Mouse (Mus musculus) cerebellum, adult 2 months (tissue): ENCODE measurements at regions not wholly inside any gene's neighbourhood (a gene's known extent, or its start where the extent isn't known, plus 50 kb on each side); places are given as distances from the start of the nearest gene placed in this dataset.

Source experiments
- CTCF ChIP-seq: fragments of 200-500 bp; IDR thresholded peaks from 2 replicates; pipeline ENCODE4 v1.5.1; 2011; ENCODE audit warnings: low read depth, mild to moderate bottlenecking, control low read depth, low read length, moderate library complexity, borderline replicate concordance; ENCODE audit not compliant: insufficient read depth
- POLR2A ChIP-seq: fragments of 200-500 bp; IDR thresholded peaks from 2 replicates; pipeline ENCODE4 v1.6.1; 2011; ENCODE audit warnings: low read length, control low read depth, borderline replicate concordance; ENCODE audit not compliant: insufficient read depth

DNA sequence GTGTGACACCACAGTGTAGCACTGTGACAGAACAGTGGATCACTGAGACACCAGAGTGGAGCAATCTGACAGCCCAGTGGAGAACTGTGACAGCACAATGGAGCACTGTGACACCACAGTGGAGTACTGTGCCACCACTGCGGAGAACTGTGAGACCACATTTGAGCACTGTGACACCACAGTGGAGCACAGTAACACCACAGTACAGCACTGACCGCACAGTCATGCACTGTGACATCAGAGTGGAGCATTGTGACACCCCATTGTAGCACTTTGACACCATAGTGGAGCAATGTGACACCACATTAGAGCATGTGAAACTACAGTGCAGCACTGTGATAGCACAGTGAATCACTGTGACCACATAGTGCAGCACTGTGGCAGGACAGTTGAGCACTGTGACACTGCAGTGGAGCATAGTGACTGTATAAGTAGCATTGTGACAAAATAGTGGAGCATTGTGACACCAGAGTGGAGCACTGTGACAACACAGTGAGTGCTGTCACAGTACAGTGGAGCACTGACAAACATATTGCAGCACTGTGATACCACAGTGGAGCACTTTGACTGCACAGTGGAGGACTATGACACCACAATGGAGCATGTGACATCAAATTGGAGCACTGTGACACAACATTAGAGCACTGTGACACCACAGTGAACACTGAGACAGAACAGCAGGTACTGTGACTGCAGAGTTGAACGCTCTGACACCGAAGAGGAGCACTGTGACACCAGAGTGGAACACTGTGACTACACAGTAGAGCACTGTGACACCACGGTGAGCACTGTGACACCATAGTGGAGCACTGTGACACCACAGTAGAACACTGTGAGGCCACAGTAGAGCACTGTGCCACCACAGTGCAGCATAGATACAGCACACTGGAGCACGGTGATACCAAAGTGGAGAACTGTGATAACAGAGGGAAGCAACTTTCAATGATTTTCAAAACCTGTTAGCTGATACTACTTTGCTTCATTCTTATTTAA lies 81.4 kb upstream of the Vmn1r2 start:
- TF ChIP-seq CTCF (no peak), POLR2A (no peak)
